Comparison of ENCODE assay signal across 14 mouse cellular contexts in genomic region chr10:122757727-122758126, GRCm38 (mm10).
DNase-seq lines count a peak whose midpoint lies in the region; ATAC-seq and TF ChIP-seq lines count a peak whose summit lies in the region.
"Had no signal": no experiment of that assay in that cellular context is flagged by ENCODE, and none has a peak within 500 bp of the region (broad histone marks: within the 10 kb centered on the region; RNA-seq: fewer than 3 reads in every experiment).

No protein-coding gene starts in this region.

- no peaks in the 10 kb centered on the region for H3K36me3 ChIP-seq in stomach, embryonic 14.5 days (ENCODE audit: control insufficient read depth, insufficient read depth, low read length)
- H3K36me3 ChIP-seq in stomach, postnatal 0 days (ENCODE audit: control insufficient read depth, insufficient read depth, low read length) = no peaks in the 10 kb centered on the region
- H3K36me3 ChIP-seq: G1E; liver, embryonic 13.5 days had no signal

- peak; percentile 24 for DNase-seq in heart, adult 11 months
- DNase-seq in heart, adult 18-20 months = no peak
- DNase-seq in stomach, postnatal 0 days (ENCODE audit: low spot score) = no peak
- DNase-seq in naive thymus-derived CD4-positive, alpha-beta T cell, adult 2 months (ENCODE audit: low read depth) = peak; percentile 74
- DNase-seq in ovary, postnatal 10 days (ENCODE audit: low spot score) = no peak
- no peak for DNase-seq in gastrocnemius, postnatal 36 days
- DNase-seq: cerebellum, postnatal 10 days; kidney, postnatal 36 days; liver, embryonic 13.5 days; retina, postnatal 1 day had no signal

- H3K9ac ChIP-seq in stomach, embryonic 14.5 days (replicated peaks; ENCODE audit: low read depth, low read length) = no peak overlapping the region
- H3K9ac ChIP-seq in stomach, postnatal 0 days (ENCODE audit: low read length) = no peak overlapping the region
- H3K9ac ChIP-seq: liver, embryonic 13.5 days had no signal

- peaks cover 13% of the 10 kb centered on the region; the same call in 1 of the 2 replicates for H3K4me1 ChIP-seq in stomach, embryonic 14.5 days (ENCODE audit: control insufficient read depth, insufficient read depth, low read length)
- no peaks in the 10 kb centered on the region for H3K4me1 ChIP-seq in stomach, postnatal 0 days (replicated peaks; ENCODE audit: control insufficient read depth, insufficient read depth)
- H3K4me1 ChIP-seq: liver, embryonic 13.5 days had no signal

- H3K4me3 ChIP-seq in stomach, embryonic 14.5 days (ENCODE audit: low read depth, low read length) = no peak overlapping the region
- H3K4me3 ChIP-seq in stomach, postnatal 0 days (ENCODE audit: low read depth, low read length) = no peak overlapping the region
- H3K4me3 ChIP-seq: liver, embryonic 13.5 days had no signal

- H3K27me3 ChIP-seq in stomach, embryonic 14.5 days (ENCODE audit: control insufficient read depth, insufficient read depth, low read length) = no peaks in the 10 kb centered on the region
- no peaks in the 10 kb centered on the region for H3K27me3 ChIP-seq in stomach, postnatal 0 days (ENCODE audit: control insufficient read depth, insufficient read depth, low read length)
- H3K27me3 ChIP-seq: liver, embryonic 13.5 days had no signal

- peak overlapping the region; percentile 0; the same call in 1 of the 2 replicates for H3K27ac ChIP-seq in stomach, embryonic 14.5 days (ENCODE audit: low read length)
- H3K27ac ChIP-seq in stomach, postnatal 0 days (replicated peaks) = no peak overlapping the region
- H3K27ac ChIP-seq: liver, embryonic 13.5 days had no signal

- no peak for TF ChIP-seq CTCF in stomach, postnatal 0 days (IDR thresholded peaks at IDR 0.05; ENCODE audit: low read depth)

- no peak overlapping the region for H3K4me2 ChIP-seq in stomach, embryonic 14.5 days (replicated peaks; ENCODE audit: low read depth, low read length)
- no peak overlapping the region for H3K4me2 ChIP-seq in stomach, postnatal 0 days (replicated peaks; ENCODE audit: low read depth)
- H3K4me2 ChIP-seq: liver, embryonic 13.5 days had no signal

- no peaks in the 10 kb centered on the region for H3K9me3 ChIP-seq in stomach, embryonic 14.5 days (ENCODE audit: control insufficient read depth, low read depth, low read length)
- H3K9me3 ChIP-seq in stomach, postnatal 0 days (ENCODE audit: control insufficient read depth, low read length) = no peaks in the 10 kb centered on the region
- H3K9me3 ChIP-seq: liver, embryonic 13.5 days had no signal

- 76% methylated on average over 12 of the region's 12 CpGs for WGBS in stomach, embryonic 14.5 days
- WGBS in stomach, postnatal 0 days = 79% methylated on average over 12 of the region's 12 CpGs

- TF ChIP-seq EP300 in stomach, postnatal 0 days (optimal IDR thresholded peaks at IDR 0.05) = no peak

- ATAC-seq in stomach, embryonic 14.5 days (ENCODE audit: insufficient number of reproducible peaks, insufficient read depth, low FRiP score, low read depth) = no peak
- ATAC-seq in stomach, postnatal 0 days (ENCODE audit: low FRiP score, low TSS enrichment) = no peak
- ATAC-seq in megakaryocyte, adult 5-6 weeks (ENCODE audit: poor library complexity, severe bottlenecking) = no peak
- ATAC-seq: forebrain, embryonic 14.5 days had no signal

- intact Hi-C loops in gastrocnemius, postnatal 36 days (cut with DNase I) = no loop called here

Comparison
In these comparisons a context has a peak if more than half of its experiments do, and no peak if none do; other contexts are left out.
1. DNase-seq: peak in heart, adult 11 months (single experiment) and naive thymus-derived CD4-positive, alpha-beta T cell, adult 2 months (single experiment); none in heart, adult 18-20 months (0 of 2), stomach, postnatal 0 days (single experiment), ovary, postnatal 10 days (single experiment) and gastrocnemius, postnatal 36 days (0 of 2).